In the genomic region with DNA sequence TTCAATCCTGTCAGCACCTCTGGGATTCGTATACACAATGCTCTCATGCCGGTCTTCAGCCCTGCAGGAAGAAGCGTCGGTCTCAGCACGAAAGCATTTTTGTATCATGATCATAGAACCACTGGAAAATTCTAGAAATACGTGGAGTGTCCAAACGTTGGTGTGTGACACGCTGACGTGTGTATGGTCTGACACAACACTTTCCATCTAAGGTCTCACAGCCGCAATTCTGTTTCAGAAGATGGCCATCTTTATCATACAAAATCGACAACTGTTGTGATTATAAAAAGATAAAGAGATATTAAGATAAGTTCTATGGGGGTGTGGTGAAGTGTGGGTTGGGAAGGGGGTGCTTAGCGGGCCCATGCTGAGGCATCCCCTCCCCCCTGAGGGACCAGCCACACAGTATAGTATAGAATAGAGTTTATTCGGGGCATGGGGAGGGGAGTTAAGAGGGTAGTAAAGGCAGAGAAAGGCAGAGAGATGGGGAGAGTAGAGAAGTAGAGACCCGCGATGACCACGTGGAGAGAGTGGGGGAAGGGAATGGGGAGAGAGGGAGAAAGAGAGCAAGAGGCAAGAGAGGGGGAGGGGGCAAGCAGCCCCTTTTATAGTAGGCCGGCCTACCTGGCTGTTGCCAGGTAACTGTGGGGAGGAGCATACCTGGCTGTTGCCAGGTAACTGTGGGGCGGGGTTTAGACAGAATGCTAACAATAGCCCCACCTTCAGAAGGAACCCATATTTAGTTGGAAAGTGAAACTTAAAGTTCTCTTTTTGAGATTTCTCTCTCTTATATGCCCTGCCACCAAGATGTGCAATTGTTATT, we compare ENCODE assay signal across 9 mouse cellular contexts.
DNase-seq lines count a peak whose midpoint lies in the region; ATAC-seq and TF ChIP-seq lines count a peak whose summit lies in the region.
"Had no signal": no experiment of that assay in that cellular context is flagged by ENCODE, and none has a peak within 500 bp of the region (broad histone marks: within the 10 kb centered on the region; RNA-seq: fewer than 3 reads in every experiment).

No protein-coding gene starts in this region.

- peaks cover 37% of the 10 kb centered on the region for H3K27me3 ChIP-seq in embryonic facial prominence, embryonic 10.5 days (replicated peaks; ENCODE audit: low read depth, poor library complexity, severe bottlenecking)
- H3K27me3 ChIP-seq in intestine, embryonic 16.5 days (replicated peaks; ENCODE audit: control insufficient read depth, insufficient read depth, low read length) = no peaks in the 10 kb centered on the region
- no peaks in the 10 kb centered on the region for H3K27me3 ChIP-seq in lung, embryonic 14.5 days (ENCODE audit: insufficient read depth, low read length)
- H3K27me3 ChIP-seq: CH12.LX had no signal

- ATAC-seq in intestine, embryonic 16.5 days = peak; percentile 58
- peak; percentile 60 for ATAC-seq in lung, embryonic 14.5 days (ENCODE audit: insufficient read depth)

- intact Hi-C loops in gastrocnemius, adult 2 months (cut with DNase I) = no loop called here

- 41% methylated on average over 18 of the region's 18 CpGs for WGBS in embryonic facial prominence, embryonic 10.5 days
- WGBS in intestine, embryonic 16.5 days = 32% methylated on average over 18 of the region's 18 CpGs
- WGBS in lung, embryonic 14.5 days = 21% methylated on average over 18 of the region's 18 CpGs

- peak overlapping the region; percentile 59 for H3K4me2 ChIP-seq in intestine, embryonic 16.5 days (ENCODE audit: low read depth, low read length)
- H3K4me2 ChIP-seq in lung, embryonic 14.5 days = peak overlapping the region; percentile 69

- no peaks in the 10 kb centered on the region for H3K36me3 ChIP-seq in embryonic facial prominence, embryonic 10.5 days (replicated peaks)
- no peaks in the 10 kb centered on the region for H3K36me3 ChIP-seq in intestine, embryonic 16.5 days (ENCODE audit: control insufficient read depth, insufficient read depth, low read length)
- no peaks in the 10 kb centered on the region for H3K36me3 ChIP-seq in lung, embryonic 14.5 days (ENCODE audit: insufficient read depth)

- no peak for TF ChIP-seq CTCF in gastrocnemius, adult 2 months (IDR thresholded peaks at IDR 0.05)
- TF ChIP-seq CTCF in lung, embryonic 14.5 days (IDR thresholded peaks at IDR 0.05; ENCODE audit: low read depth) = no peak

- no peak for DNase-seq in gastrocnemius, adult 2 months
- no peak for DNase-seq in gastrocnemius, adult 8-10 months (ENCODE audit: low spot score in 2 of 2)
- DNase-seq in embryonic facial prominence, embryonic 10.5 days (ENCODE audit: low spot score) = peak; percentile 51
- peak; percentile 72 for DNase-seq in lung, embryonic 14.5 days
- DNase-seq in testis, postnatal 14 days (ENCODE audit: low spot score) = peak; percentile 12
- DNase-seq in cerebellum, adult 18-20 months = no peak
- DNase-seq in right cerebral cortex, postnatal 10 days (ENCODE audit: low spot score in 2 of 2) = no peak

- no peak overlapping the region; the same call in 1 of the 2 replicates for H3K9ac ChIP-seq in intestine, embryonic 16.5 days (ENCODE audit: low read depth, low read length)
- H3K9ac ChIP-seq in lung, embryonic 14.5 days = peak overlapping the region; percentile 38

- peak overlapping the region; percentile 83 for H3K27ac ChIP-seq in gastrocnemius, adult 2 months
- peak overlapping the region; percentile 70 for H3K27ac ChIP-seq in embryonic facial prominence, embryonic 10.5 days (replicated peaks)
- no peak overlapping the region for H3K27ac ChIP-seq in intestine, embryonic 16.5 days (ENCODE audit: low read length)
- no peak overlapping the region for H3K27ac ChIP-seq in lung, embryonic 14.5 days (ENCODE audit: low read depth)

- no peaks in the 10 kb centered on the region for H3K9me3 ChIP-seq in embryonic facial prominence, embryonic 10.5 days
- H3K9me3 ChIP-seq in intestine, embryonic 16.5 days (ENCODE audit: control insufficient read depth, low read length) = no peaks in the 10 kb centered on the region
- H3K9me3 ChIP-seq in lung, embryonic 14.5 days (ENCODE audit: low read depth, low read length) = no peaks in the 10 kb centered on the region

- H3K4me3 ChIP-seq in gastrocnemius, adult 2 months = peak overlapping the region; percentile 54
- peak overlapping the region; percentile 49 for H3K4me3 ChIP-seq in embryonic facial prominence, embryonic 10.5 days
- peak overlapping the region; percentile 42 for H3K4me3 ChIP-seq in intestine, embryonic 16.5 days (ENCODE audit: low read length)
- H3K4me3 ChIP-seq in lung, embryonic 14.5 days (ENCODE audit: low read depth, low read length) = peak overlapping the region; percentile 37

- peaks cover 69% of the 10 kb centered on the region for H3K4me1 ChIP-seq in embryonic facial prominence, embryonic 10.5 days
- peaks cover 7% of the 10 kb centered on the region; the same call in 1 of the 2 replicates for H3K4me1 ChIP-seq in intestine, embryonic 16.5 days (ENCODE audit: control insufficient read depth, insufficient read depth, low read length)
- no peaks in the 10 kb centered on the region for H3K4me1 ChIP-seq in lung, embryonic 14.5 days (ENCODE audit: insufficient read depth)

Comparison
In these comparisons a context has a peak if more than half of its experiments do, and no peak if none do; other contexts are left out.
1. DNase-seq: peak in embryonic facial prominence, embryonic 10.5 days (single experiment), lung, embryonic 14.5 days (single experiment) and testis, postnatal 14 days (single experiment); none in gastrocnemius, adult 2 months (single experiment), gastrocnemius, adult 8-10 months (0 of 2), cerebellum, adult 18-20 months (0 of 2) and right cerebral cortex, postnatal 10 days (0 of 2).
2. H3K27ac ChIP-seq: peak in gastrocnemius, adult 2 months (single experiment) and embryonic facial prominence, embryonic 10.5 days (single experiment); none in intestine, embryonic 16.5 days (single experiment) and lung, embryonic 14.5 days (single experiment).
3. Peak in every context shown above with its lines, with median percentiles within 50 percentile points of each other: H3K4me3 ChIP-seq.